Mouse (Mus musculus) liver, adult 2 months (tissue): Measurements from ENCODE around the gene Taok3. TPM values are rescaled to one million over a fixed set of nuclear protein-coding genes. Genes with fewer than 3 reads are reported as not detected.

Experiments used
- DNase-seq: peaks from one replicate; pipeline ENCODE4 v3.0.0-alpha.2; 2011; ENCODE audit warnings: low read depth, low spot score; ENCODE audit errors: extremely low read depth
- H3K27ac ChIP-seq: fragments of 200-500 bp; replicated peaks from 2 replicates; pipeline ENCODE4 v1.5.1; 2012; ENCODE audit warnings: low read depth, mild to moderate bottlenecking, control low read depth, inconsistent platforms, low read length; ENCODE audit not compliant: insufficient read depth
- H3K27me3 ChIP-seq: fragments of 200-500 bp; 2 replicates; pipeline ENCODE4 v1.6.1; 2012; ENCODE audit warnings: mild to moderate bottlenecking, moderate library complexity, low read length, inconsistent platforms; ENCODE audit not compliant: control insufficient read depth, insufficient read depth
- H3K36me3 ChIP-seq: fragments of 200-500 bp; 2 replicates; pipeline ENCODE4 v1.6.1; 2012; ENCODE audit warnings: low read length, inconsistent platforms; ENCODE audit not compliant: control insufficient read depth, insufficient read depth
- H3K4me1 ChIP-seq: fragments of 200-500 bp; 2 replicates; pipeline ENCODE4 v1.6.1; 2011; ENCODE audit warnings: low read length; ENCODE audit not compliant: control insufficient read depth, insufficient read depth
- H3K4me3 ChIP-seq: fragments of 200-500 bp; 2 replicates; pipeline ENCODE4 v1.5.1; 2011; ENCODE audit warnings: low read depth, mild to moderate bottlenecking, control low read depth, low read length, moderate library complexity; ENCODE audit not compliant: insufficient read depth
- H3K79me2 ChIP-seq: fragments of 200-500 bp; 2 replicates; pipeline ENCODE4 v1.6.1; 2012; ENCODE audit warnings: inconsistent platforms, mild to moderate bottlenecking, low read length, moderate library complexity; ENCODE audit not compliant: control insufficient read depth, insufficient read depth
- H3K9ac ChIP-seq: fragments of 200-500 bp; 2 replicates; pipeline ENCODE4 v1.6.1; 2012; ENCODE audit warnings: low read depth, mild to moderate bottlenecking, control low read depth, inconsistent platforms, low read length
- CTCF ChIP-seq: fragments of 200-500 bp; IDR thresholded peaks from 2 replicates; pipeline ENCODE4 v1.5.1; 2011; ENCODE audit warnings: low read depth, low read length, control low read depth
- POLR2A ChIP-seq: fragments of 200-500 bp; IDR thresholded peaks from 2 replicates; pipeline ENCODE4 v1.6.1; 2011; ENCODE audit warnings: low read length, control low read depth; ENCODE audit not compliant: insufficient read depth; ENCODE audit errors: extremely low read depth
- WGBS: fragments of 180-500 bp; shearing (Covaris S2); methylation state at CpG from one replicate; pipeline ENCODE4 v1.1.7; 2018; 5-methylcytosine and 5-hydroxymethylcytosine counted together
- polyA plus RNA-seq: library from polyadenylated mRNA; depleted of rRNA; stranded (reverse); fragments of >200 nt; gene quantifications from 2 replicates; pipeline ENCODE4 v1.2.3, GENCODE M21; 2012
- total RNA-seq: library from RNA; depleted of rRNA; stranded (reverse); fragments of >200 nt; gene quantifications from 2 replicates; pipeline ENCODE4 v1.2.3, GENCODE M21; 2014

The Taok3 gene
- total and polyA plus RNA-seq, 2 experiments = 16.2 to 23.0 TPM

DNA sequence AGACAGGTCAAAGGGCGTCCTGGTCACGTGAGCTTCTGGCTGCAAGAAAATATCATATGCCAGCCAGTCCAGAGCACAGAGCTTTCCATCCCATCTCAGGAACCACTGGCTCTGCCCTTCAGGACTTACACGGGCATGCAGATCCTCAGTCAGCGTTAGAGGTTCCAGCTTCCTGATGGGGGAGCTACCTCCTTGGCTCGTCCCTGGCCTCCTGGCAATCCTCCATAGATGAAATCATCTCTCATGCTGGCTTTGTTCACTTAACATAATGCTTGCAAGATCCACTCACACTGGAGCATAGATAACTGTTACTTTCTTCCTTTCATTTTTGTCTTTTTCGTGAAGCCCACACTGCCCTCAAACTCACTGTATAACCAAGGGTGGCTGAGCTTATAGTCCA is 72.1 kb downstream of the Taok3 start:
- Histone ChIP-seq H3K4me3 (no peak overlapping the region), H3K27ac (no peak overlapping the region), H3K4me1 (peaks cover 4% of the 10 kb centered on the region; the same call in 1 of the 2 replicates), H3K9ac (no peak overlapping the region), H3K27me3 (no peaks in the 10 kb centered on the region), H3K36me3 (peaks cover 35% of the 10 kb centered on the region), H3K79me2 (peaks cover 9% of the 10 kb centered on the region; the same call in 1 of the 2 replicates)
- TF ChIP-seq CTCF (0 out of 2 replicates have a peak, but pooled peaks have one; percentile 19), POLR2A (no peak)
- peak; percentile 85 for DNase-seq
- WGBS = 26% methylated on average over 6 of the region's 6 CpGs

DNA sequence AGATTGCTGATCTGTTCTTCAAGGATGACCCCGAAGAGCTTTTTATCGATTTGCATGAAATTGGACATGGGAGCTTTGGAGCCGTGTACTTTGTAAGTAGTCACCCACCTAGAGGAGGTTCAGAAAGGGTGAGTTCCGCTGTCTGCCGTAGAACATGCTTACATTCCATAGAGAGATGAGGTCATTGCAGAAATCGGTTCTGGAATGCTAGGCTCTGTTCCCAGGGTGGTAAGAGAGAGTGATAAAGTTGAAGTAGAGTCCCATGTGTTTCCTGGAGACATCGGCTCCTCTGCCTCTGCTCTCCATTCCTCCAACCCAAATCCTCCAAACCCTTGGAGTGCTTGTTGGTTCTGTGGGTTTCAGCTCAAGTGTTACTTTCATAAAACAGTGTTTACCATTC is 73.8 kb downstream of the Taok3 start:
- no peaks in the 10 kb centered on the region for H3K27me3 ChIP-seq
- peaks cover 4% of the 10 kb centered on the region; the same call in 1 of the 2 replicates for H3K4me1 ChIP-seq
- H3K27ac ChIP-seq = no peak overlapping the region
- TF ChIP-seq CTCF (no peak), POLR2A (no peak)
- H3K79me2 ChIP-seq = peaks cover 9% of the 10 kb centered on the region; the same call in 1 of the 2 replicates
- H3K36me3 ChIP-seq = peaks cover 44% of the 10 kb centered on the region
- no peak overlapping the region for H3K4me3 ChIP-seq
- no peak overlapping the region for H3K9ac ChIP-seq
- no peak for DNase-seq
- WGBS = 87% methylated on average over 7 of the region's 7 CpGs

DNA sequence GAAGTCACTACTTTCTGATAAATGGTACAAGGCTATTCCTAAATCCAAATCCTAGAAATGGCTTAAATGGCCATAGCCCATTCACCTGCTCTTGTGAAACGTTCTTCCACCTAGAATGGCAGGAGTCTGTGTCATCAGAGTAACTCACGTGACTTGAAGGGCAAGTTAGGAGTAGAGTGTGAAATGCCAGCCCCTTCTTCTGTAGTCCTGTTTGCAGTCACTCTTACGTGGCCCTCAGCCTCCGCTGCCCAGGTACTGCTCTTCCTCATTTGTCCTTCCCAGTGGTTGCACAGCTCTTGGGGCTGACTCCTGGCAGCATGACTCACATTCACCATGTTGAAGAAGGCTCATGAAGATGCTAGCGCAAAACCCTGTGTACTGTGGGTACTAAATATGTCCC is 74.7 kb downstream of the Taok3 start:
- WGBS = 96% methylated on average over 5 of the region's 5 CpGs
- Histone ChIP-seq H3K27me3 (no peaks in the 10 kb centered on the region), H3K4me1 (peaks cover 4% of the 10 kb centered on the region; the same call in 1 of the 2 replicates), H3K4me3 (no peak overlapping the region), H3K27ac (no peak overlapping the region), H3K9ac (no peak overlapping the region), H3K79me2 (peaks cover 4% of the 10 kb centered on the region; the same call in 1 of the 2 replicates), H3K36me3 (peaks cover 51% of the 10 kb centered on the region)
- DNase-seq = no peak
- no peak for TF ChIP-seq CTCF
- no peak for TF ChIP-seq POLR2A

DNA sequence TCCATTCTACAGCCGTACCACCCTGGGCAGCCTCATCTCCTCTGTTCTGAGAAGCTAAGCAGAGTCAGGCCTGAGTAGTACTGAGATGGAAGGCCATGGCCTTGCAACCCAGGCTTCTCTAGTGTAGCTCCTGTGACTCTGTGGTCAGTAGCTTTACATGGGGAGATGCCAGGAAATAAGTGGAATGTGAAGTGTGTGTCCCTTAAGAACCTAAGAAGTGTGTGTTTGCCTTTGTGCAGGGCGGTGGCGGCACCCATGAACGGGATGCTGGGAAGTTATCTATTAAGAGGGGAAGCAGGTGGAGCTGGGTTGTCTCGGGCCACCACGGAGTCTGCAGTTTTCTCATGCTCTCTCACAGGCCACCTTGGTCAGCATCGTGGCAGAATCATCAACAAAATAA is 76.6 kb downstream of the Taok3 start:
- 98% methylated on average over 7 of the region's 7 CpGs for WGBS
- H3K27ac ChIP-seq = no peak overlapping the region
- H3K36me3 ChIP-seq = peaks cover 65% of the 10 kb centered on the region
- TF ChIP-seq POLR2A = no peak
- no peak for TF ChIP-seq CTCF
- H3K9ac ChIP-seq = no peak overlapping the region
- no peak for DNase-seq
- H3K79me2 ChIP-seq = peaks cover 4% of the 10 kb centered on the region; the same call in 1 of the 2 replicates
- H3K4me1 ChIP-seq = no peaks in the 10 kb centered on the region; the same call in 1 of the 2 replicates
- no peaks in the 10 kb centered on the region for H3K27me3 ChIP-seq
- no peak overlapping the region for H3K4me3 ChIP-seq

DNA sequence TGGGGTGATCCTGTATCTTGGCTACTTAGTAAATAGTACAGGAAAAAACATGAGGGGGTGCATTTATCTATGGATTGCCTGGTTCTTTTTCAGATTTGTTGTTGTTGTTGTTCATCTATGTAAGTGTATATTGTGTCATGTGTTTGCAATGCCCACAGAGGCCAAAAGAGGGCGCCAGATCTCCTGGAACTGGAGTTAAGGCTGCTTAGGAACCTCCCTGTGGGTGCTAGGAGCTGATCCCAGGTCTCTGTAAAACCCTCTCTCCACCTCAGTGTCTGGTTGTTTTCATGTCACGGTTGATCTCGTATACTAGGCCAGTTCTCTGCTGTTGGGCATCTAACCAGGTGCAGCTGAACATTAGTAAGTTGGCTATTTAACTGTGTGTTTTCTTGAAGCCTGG is 78.5 kb downstream of the Taok3 start:
- Histone ChIP-seq H3K27me3 (no peaks in the 10 kb centered on the region), H3K79me2 (no peaks in the 10 kb centered on the region; the same call in 1 of the 2 replicates), H3K4me1 (no peaks in the 10 kb centered on the region), H3K36me3 (peaks cover 75% of the 10 kb centered on the region), H3K4me3 (no peak overlapping the region), H3K9ac (no peak overlapping the region), H3K27ac (no peak overlapping the region)
- TF ChIP-seq CTCF (peak; percentile 16; the same call in 1 of the 2 replicates), POLR2A (no peak)
- WGBS = 83% methylated on average over 3 of the region's 3 CpGs
- DNase-seq = no peak

DNA sequence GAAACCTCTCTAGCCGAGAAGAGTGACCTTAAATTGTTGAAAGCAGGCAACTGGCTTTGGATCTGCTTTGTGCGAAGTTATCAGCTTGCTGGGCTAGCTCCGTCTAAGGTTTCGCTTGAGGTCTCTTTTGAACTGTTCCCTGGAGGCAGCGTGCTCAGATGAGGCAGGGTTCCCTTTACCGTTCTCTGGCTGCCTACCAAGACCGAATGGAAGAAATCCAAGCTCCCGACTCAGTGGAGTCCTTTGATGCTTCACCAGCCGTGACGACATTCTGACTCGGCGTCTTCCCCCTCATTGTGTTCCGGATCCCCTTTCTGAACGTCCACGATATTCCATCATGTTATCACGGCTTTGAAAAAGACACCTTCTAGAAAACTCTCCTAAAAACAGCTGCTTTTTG is 87.4 kb downstream of the Taok3 start:
- Histone ChIP-seq H3K27me3 (no peaks in the 10 kb centered on the region), H3K27ac (no peak overlapping the region), H3K9ac (no peak overlapping the region), H3K36me3 (peaks cover 70% of the 10 kb centered on the region), H3K79me2 (no peaks in the 10 kb centered on the region), H3K4me3 (no peak overlapping the region), H3K4me1 (no peaks in the 10 kb centered on the region)
- 95% methylated on average over 16 of the region's 16 CpGs for WGBS
- TF ChIP-seq CTCF (no peak), POLR2A (no peak)
- DNase-seq = no peak
